Mouse (Mus musculus) common myeloid progenitor, adult 5-6 weeks (primary cell): ENCODE measurements around the gene Lce3b. TPM values are rescaled to one million over a fixed set of nuclear protein-coding genes. Genes with fewer than 3 reads are reported as not detected.
A peak's percentile ranks its signal among the peaks of the same experiment; 100 is the strongest.

Experiments used
- ATAC-seq: replicated peaks from 2 replicates; pipeline ENCODE4 v1.8.0; 2016; ENCODE audit warnings: low read depth, mild to moderate bottlenecking, moderate TSS enrichment, inconsistent platforms; ENCODE audit not compliant: poor library complexity, severe bottlenecking
- total RNA-seq: library from RNA; stranded (forward); fragments of 200-1000, 187-1606 nt; gene quantifications from 2 replicates; pipeline ENCODE4 v1.2.3, GENCODE M21; 2017

Gene Lce3b
- not detected in 2 replicates for total RNA-seq

- no peak for ATAC-seq
These were observed at the start of gene Lce3b for GRCm38 (mm10) chr3:92932679-92933078. Lce3b (plus strand) TSS chr3:92932979.

GRCm38 (mm10) chr3:92894063-92894462 lies 38.7 kb upstream of the Lce3b start:
- no peak for ATAC-seq

- ATAC-seq, result no peak
These were observed 38.3 kb upstream of the Lce3b start for GRCm38 (mm10) chr3:92894489-92894888.

- ATAC-seq, result 0 out of 2 replicates have a peak, but pooled peaks have one; percentile 58
These were observed 29.8 kb upstream of the Lce3b start for GRCm38 (mm10) chr3:92902992-92903391.

- ATAC-seq, result peak; percentile 62; the same call in 1 of the 2 replicates
These were observed 29.1 kb upstream of the Lce3b start for GRCm38 (mm10) chr3:92903640-92904039.

- ATAC-seq, result no peak
These were observed 27.6 kb upstream of the Lce3b start for GRCm38 (mm10) chr3:92905182-92905581.

GRCm38 (mm10) chr3:92907571-92907970 lies 25.2 kb upstream of the Lce3b start:
- peak; percentile 65; the same call in 1 of the 2 replicates for ATAC-seq

GRCm38 (mm10) chr3:92920364-92920763 lies 12.4 kb upstream of the Lce3b start:
- ATAC-seq, result 0 out of 2 replicates have a peak, but pooled peaks have one; percentile 22

GRCm38 (mm10) chr3:92926130-92926529 lies 6.6 kb upstream of the Lce3b start, which contains the start of gene Lce3a:
Lce3a (minus strand) TSS chr3:92926230.
- ATAC-seq, result no peak

GRCm38 (mm10) chr3:92944186-92944585 lies 11.4 kb downstream of the Lce3b start, which contains the start of gene Lce3c:
Lce3c (plus strand) TSS chr3:92944486.
- ATAC-seq, result no peak

GRCm38 (mm10) chr3:92957090-92957489 lies 24.3 kb downstream of the Lce3b start, which contains the start of gene Lce3d:
Lce3d (plus strand) TSS chr3:92957390.
- no peak for ATAC-seq

- no peak for ATAC-seq
These were observed 34.0 kb downstream of the Lce3b start, which contains the start of gene Lce3e for GRCm38 (mm10) chr3:92966761-92967160. Lce3e (plus strand) TSS chr3:92967061.

GRCm38 (mm10) chr3:92978484-92978883 lies 45.7 kb downstream of the Lce3b start:
- no peak for ATAC-seq

Other genes starting within 250 kb of the Lce3b start
- not detected in 2 replicates for gene Lce1d, start 245.8 kb upstream of the Lce3b start, total RNA-seq
- not detected in 2 replicates for gene Lce1e, start 223.9 kb upstream of the Lce3b start, total RNA-seq
- not detected in 2 replicates for gene Lce1f, start 212.6 kb upstream of the Lce3b start, total RNA-seq
- gene Gm38119, start 193.9 kb upstream of the Lce3b start, total RNA-seq, result not detected in 2 replicates
- not detected in 2 replicates for gene Lce1g, start 180.6 kb upstream of the Lce3b start, total RNA-seq
- gene Lce1h, start 167.9 kb upstream of the Lce3b start, total RNA-seq, result not detected in 2 replicates
- not detected in 2 replicates for gene Lce1i, start 154.1 kb upstream of the Lce3b start, total RNA-seq
- not detected in 2 replicates for gene Lce1j, start 142.5 kb upstream of the Lce3b start, total RNA-seq
- not detected in 2 replicates for gene Lce1k, start 125.1 kb upstream of the Lce3b start, total RNA-seq
- gene Kprp, start 105.7 kb upstream of the Lce3b start, total RNA-seq, result not detected in 2 replicates
- gene Lce1l, start 81.7 kb upstream of the Lce3b start, total RNA-seq, result not detected in 2 replicates
- not detected in 2 replicates for gene 2310050C09Rik, start 62.8 kb upstream of the Lce3b start, total RNA-seq
- gene Lce3a, start 6.7 kb upstream of the Lce3b start, total RNA-seq, result not detected in 2 replicates
- gene Lce3c, start 11.5 kb downstream of the Lce3b start, total RNA-seq, result not detected in 2 replicates
- not detected in 2 replicates for gene Lce3d, start 24.4 kb downstream of the Lce3b start, total RNA-seq
- gene Lce3e, start 34.1 kb downstream of the Lce3b start, total RNA-seq, result not detected in 2 replicates
- gene Lce3f, start 59.2 kb downstream of the Lce3b start, total RNA-seq, result not detected in 2 replicates
- not detected in 2 replicates for gene Crct1, start 82.7 kb downstream of the Lce3b start, total RNA-seq
- gene Lce1m, start 86.1 kb downstream of the Lce3b start, total RNA-seq, result not detected in 2 replicates
- gene Gm4858, start 135.8 kb downstream of the Lce3b start, total RNA-seq, result not detected in 2 replicates
- gene Crnn, start 211.8 kb downstream of the Lce3b start, total RNA-seq, result not detected in 2 replicates